Mouse (Mus musculus) adrenal gland, adult 10 weeks (tissue): ENCODE data around the gene Olfr763. TPM values are rescaled to one million over a fixed set of nuclear protein-coding genes. Genes with fewer than 3 reads are reported as not detected.

Experiments used
- polyA plus RNA-seq: library from polyadenylated mRNA; stranded (reverse); fragments of 350-450 nt; fragmentation: Illumina TruSeq; extraction: RNeasy Lipid Tissue Mini Kit (QIAGEN cat#74804); gene quantifications from one replicate; pipeline ENCODE4 v1.2.3, GENCODE M21; 2014; ENCODE audit warnings: low read depth, low replicate concordance

The Olfr763 gene
- not detected for polyA plus RNA-seq

DNA sequence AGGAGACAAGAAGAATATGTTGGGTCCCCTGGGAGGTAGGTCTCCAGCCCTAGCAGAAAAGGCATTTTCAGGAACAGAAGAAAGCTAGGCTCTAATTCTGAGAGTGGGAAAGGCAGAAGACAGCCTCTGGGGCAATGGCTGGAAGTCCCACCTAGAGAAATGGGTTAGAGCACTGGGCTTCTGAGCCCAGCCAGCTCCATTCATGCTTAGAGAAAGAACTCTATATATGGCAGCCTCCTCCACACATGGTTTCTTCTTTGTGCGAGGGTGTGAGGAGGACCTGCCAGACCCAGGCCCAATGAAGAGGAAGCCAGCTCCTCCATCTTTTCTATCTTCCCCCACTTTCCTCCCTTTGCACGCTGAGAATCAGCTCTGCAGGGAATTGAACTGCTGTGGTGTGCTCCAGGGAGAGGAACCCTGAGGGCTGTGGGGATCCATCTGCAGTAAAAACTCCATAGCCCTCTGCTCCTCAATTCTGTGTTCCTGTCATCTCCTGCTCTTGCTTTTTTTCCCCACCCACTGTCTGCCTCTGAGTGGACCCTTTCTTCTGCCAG, at the start of gene Olfr763:
Gene Olfr763 (plus strand): TSS at position 504 of the 554 bp plus-strand sequence.

DNA sequence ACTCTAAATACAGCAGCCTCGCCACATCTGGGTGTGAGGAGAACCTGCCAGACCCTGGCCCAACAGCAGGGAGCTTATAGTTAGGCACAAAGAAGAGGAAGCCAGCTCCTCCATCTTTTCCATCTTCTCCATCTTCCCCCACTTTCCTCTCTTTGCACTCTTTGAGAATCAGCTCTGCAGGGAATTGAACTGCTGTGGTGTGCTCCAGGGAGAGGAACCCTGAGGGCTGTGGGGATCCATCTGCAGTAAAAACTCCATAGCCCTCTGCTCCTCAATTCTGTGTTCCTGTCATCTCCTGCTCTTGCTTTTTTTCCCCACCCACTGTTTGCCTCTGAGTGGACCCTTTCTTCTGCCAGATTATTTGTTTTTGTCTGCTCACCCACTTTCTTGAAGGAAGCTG, 21.5 kb upstream of the Olfr763 start, which contains the start of gene Olfr9:
Gene Olfr9 (plus strand): TSS at position 301 of the 400 bp plus-strand sequence.

GRCm38 (mm10) chr10:129039796-129040195, 29.2 kb downstream of the Olfr763 start, which contains the start of gene Olfr764-ps1:
TSS of gene Olfr764-ps1 (minus strand) at chr10:129039896.

DNA sequence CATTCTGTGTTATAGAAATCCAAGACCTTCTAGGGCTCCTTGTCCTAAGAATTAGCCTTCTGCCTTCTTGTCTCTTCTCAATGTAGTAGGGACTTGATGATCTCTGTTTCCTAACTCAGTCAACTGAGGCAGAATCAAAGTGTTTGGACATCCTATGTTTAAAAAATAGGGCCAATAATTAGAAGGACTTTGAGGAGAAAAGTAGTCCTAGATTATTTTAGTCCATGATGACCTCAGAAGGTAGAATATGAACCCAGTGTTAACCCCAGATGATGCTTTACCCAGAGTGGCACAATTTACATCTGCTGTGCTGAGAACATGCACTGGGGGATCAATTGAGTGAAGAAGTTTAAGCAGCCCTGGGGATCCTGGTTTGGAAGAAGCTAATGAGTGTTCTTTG, 39.3 kb downstream of the Olfr763 start, which contains the start of gene Olfr765:
Gene Olfr765 (minus strand): TSS at position 101 of the 400 bp plus-strand sequence.

Other genes with a start within 250 kb of the Olfr763 start
- 56.4 TPM for gene Mmp19, start 219.9 kb upstream of the Olfr763 start, polyA plus RNA-seq
- 46.9 TPM for gene Dnajc14, start 206.7 kb upstream of the Olfr763 start, polyA plus RNA-seq
- 4.3 TPM for gene Tmem198b, start 206.4 kb upstream of the Olfr763 start, polyA plus RNA-seq
- gene Sarnp, start 193.5 kb upstream of the Olfr763 start, polyA plus RNA-seq, result 390 TPM
- gene Ormdl2, start 189.1 kb upstream of the Olfr763 start, polyA plus RNA-seq, result 145 TPM
- gene Gdf11, start 119.1 kb upstream of the Olfr763 start, polyA plus RNA-seq, result 2.2 TPM
- gene Cd63, start 109.8 kb upstream of the Olfr763 start, polyA plus RNA-seq, result 432 TPM
- 3.8 TPM for gene Rdh5, start 87.9 kb upstream of the Olfr763 start, polyA plus RNA-seq
- 12.7 TPM for gene Bloc1s1, start 86.8 kb upstream of the Olfr763 start, polyA plus RNA-seq
- 0.35 TPM for gene Itga7, start 77.0 kb upstream of the Olfr763 start, polyA plus RNA-seq
- not detected for gene Mettl7b, start 49.8 kb upstream of the Olfr763 start, polyA plus RNA-seq
- not detected for gene Olfr9, start 21.4 kb upstream of the Olfr763 start, polyA plus RNA-seq
- not detected for gene Olfr764-ps1, start 29.1 kb downstream of the Olfr763 start, polyA plus RNA-seq
- not detected for gene Olfr765, start 39.2 kb downstream of the Olfr763 start, polyA plus RNA-seq
- gene Olfr766-ps1, start 58.2 kb downstream of the Olfr763 start, polyA plus RNA-seq, result not detected
- not detected for gene Olfr767, start 72.1 kb downstream of the Olfr763 start, polyA plus RNA-seq
- not detected for gene Olfr768, start 88.6 kb downstream of the Olfr763 start, polyA plus RNA-seq
- not detected for gene Olfr769, start 107.1 kb downstream of the Olfr763 start, polyA plus RNA-seq
- gene Olfr770, start 128.2 kb downstream of the Olfr763 start, polyA plus RNA-seq, result not detected
- not detected for gene Olfr771, start 154.0 kb downstream of the Olfr763 start, polyA plus RNA-seq
- gene Olfr772, start 167.1 kb downstream of the Olfr763 start, polyA plus RNA-seq, result not detected
- gene Olfr773, start 176.6 kb downstream of the Olfr763 start, polyA plus RNA-seq, result not detected
- not detected for gene Olfr774, start 225.4 kb downstream of the Olfr763 start, polyA plus RNA-seq
- gene Olfr775, start 237.6 kb downstream of the Olfr763 start, polyA plus RNA-seq, result not detected
- gene Olfr776, start 248.3 kb downstream of the Olfr763 start, polyA plus RNA-seq, result not detected